Mouse (Mus musculus) lung, adult 2 months (tissue): ENCODE measurements around the gene Ptpa.

Experiments
- CTCF ChIP-seq: fragments of 200-500 bp; IDR thresholded peaks from 2 replicates; pipeline ENCODE4 v1.5.1; 2011; ENCODE audit warnings: mild to moderate bottlenecking, low read length, control low read depth; ENCODE audit not compliant: insufficient read depth
- POLR2A ChIP-seq: fragments of 200-500 bp; IDR thresholded peaks from 2 replicates; pipeline ENCODE4 v1.6.1; 2011; ENCODE audit warnings: low read depth, mild to moderate bottlenecking, control low read depth, low read length, borderline replicate concordance; ENCODE audit errors: extremely low read depth

DNA sequence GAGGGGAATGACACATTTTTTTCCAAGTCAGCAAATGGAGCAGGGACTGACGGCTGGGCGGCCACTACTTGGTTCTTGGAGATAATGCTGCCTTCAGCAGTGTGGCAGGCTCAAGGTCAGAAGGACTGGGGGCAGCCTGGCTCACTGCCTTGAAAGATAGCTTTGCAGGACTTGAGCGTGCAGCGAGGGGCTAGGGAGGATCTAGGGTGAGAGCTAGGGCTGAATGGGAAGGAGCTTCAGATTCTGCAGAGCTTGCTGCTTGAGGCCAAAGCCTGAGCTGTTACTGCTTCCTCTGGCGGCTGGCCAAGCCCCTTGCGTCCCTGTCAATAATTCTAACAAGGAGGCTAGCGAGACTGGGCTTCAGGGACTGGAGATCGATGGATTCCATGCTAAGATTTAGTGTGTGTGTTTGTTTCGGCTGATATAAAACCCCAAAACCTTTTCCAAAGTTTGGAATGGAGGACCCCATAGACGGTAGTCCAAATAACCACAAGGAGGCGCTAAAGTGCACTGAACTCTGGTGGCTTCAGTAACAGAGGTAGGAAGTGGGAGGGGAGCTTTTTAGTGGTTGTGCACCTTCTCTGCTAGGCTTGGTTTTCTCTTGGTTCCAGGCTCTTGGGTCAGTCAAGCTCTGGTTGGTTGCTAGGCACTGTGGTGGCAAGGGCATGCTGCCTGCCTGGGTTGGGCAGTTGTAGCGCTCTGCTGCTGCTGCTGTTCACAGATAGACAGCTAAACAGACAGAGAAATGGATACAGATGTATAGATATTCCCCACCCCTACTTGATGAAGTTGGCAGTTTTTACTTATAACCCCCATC, 25.1 kb downstream of the Ptpa start:
- TF ChIP-seq POLR2A (peak; percentile 72; the same call in 1 of the 2 replicates), CTCF (peak; percentile 30; the same call in 1 of the 2 replicates)
